Mouse (Mus musculus): ENCODE measurements around the gene Cytip.

The Cytip gene

GRCm38 (mm10) chr2:58195346-58195745, at the start of gene Cytip:
Gene Cytip, minus strand, starts transcription at chr2:58195532.
- no peak for DNase-seq (ENCODE audit: low spot score)

GRCm38 (mm10) chr2:58240639-58241038, 45.3 kb upstream of the Cytip start:
- no peak for DNase-seq (ENCODE audit: low spot score)

- DNase-seq (ENCODE audit: low spot score): no peak
Measured at GRCm38 (mm10) chr2:58237487-58237886, 42.2 kb upstream of the Cytip start.

- DNase-seq (ENCODE audit: low spot score): no peak
Measured at GRCm38 (mm10) chr2:58199442-58199841, 4.1 kb upstream of the Cytip start.

- no peak for DNase-seq (ENCODE audit: low spot score)
Measured at GRCm38 (mm10) chr2:58196880-58197279, 1.5 kb upstream of the Cytip start.

- no peak for DNase-seq (ENCODE audit: low spot score)
Measured at GRCm38 (mm10) chr2:58194422-58195115, 763 bp downstream of the Cytip start.

- no peak for DNase-seq (ENCODE audit: low spot score)
Measured at GRCm38 (mm10) chr2:58192160-58192559, 3.2 kb downstream of the Cytip start.

GRCm38 (mm10) chr2:58189501-58189900, 5.8 kb downstream of the Cytip start:
- DNase-seq (ENCODE audit: low spot score): no peak

- DNase-seq (ENCODE audit: low spot score): no peak
Measured at GRCm38 (mm10) chr2:58188903-58189302, 6.4 kb downstream of the Cytip start.

GRCm38 (mm10) chr2:58187310-58188051, 7.9 kb downstream of the Cytip start:
- DNase-seq (ENCODE audit: low spot score): no peak

- DNase-seq (ENCODE audit: low spot score): no peak
Measured at GRCm38 (mm10) chr2:58184197-58184596, 11.1 kb downstream of the Cytip start.

GRCm38 (mm10) chr2:58183658-58184057, 11.7 kb downstream of the Cytip start:
- no peak for DNase-seq (ENCODE audit: low spot score)

- DNase-seq (ENCODE audit: low spot score): no peak
Measured at GRCm38 (mm10) chr2:58180776-58181175, 14.6 kb downstream of the Cytip start.

- DNase-seq (ENCODE audit: low spot score): no peak
Measured at GRCm38 (mm10) chr2:58179056-58179455, 16.3 kb downstream of the Cytip start.

- no peak for DNase-seq (ENCODE audit: low spot score)
Measured at GRCm38 (mm10) chr2:58175392-58176291, 19.7 kb downstream of the Cytip start.

GRCm38 (mm10) chr2:58174476-58175286, 20.7 kb downstream of the Cytip start:
- no peak for DNase-seq (ENCODE audit: low spot score)

GRCm38 (mm10) chr2:58172963-58173362, 22.4 kb downstream of the Cytip start:
- DNase-seq (ENCODE audit: low spot score): no peak

- DNase-seq (ENCODE audit: low spot score): no peak
Measured at GRCm38 (mm10) chr2:58169173-58169572, 26.2 kb downstream of the Cytip start.

- DNase-seq (ENCODE audit: low spot score): no peak
Measured at GRCm38 (mm10) chr2:58167654-58168053, 27.7 kb downstream of the Cytip start.

- DNase-seq (ENCODE audit: low spot score): no peak
Measured at GRCm38 (mm10) chr2:58166764-58167163, 28.6 kb downstream of the Cytip start.

GRCm38 (mm10) chr2:58163457-58164181, 31.7 kb downstream of the Cytip start:
- DNase-seq (ENCODE audit: low spot score): no peak
